Mouse (Mus musculus) left cerebral cortex, postnatal 25 days (tissue): Measurements from ENCODE around the gene Gm4779. TPM values are rescaled to one million over a fixed set of nuclear protein-coding genes. Genes with fewer than 3 reads are reported as not detected.
"Not testable (repeated sequence)": the region's sequence is repeated elsewhere in the genome, so short reads cannot be mapped to it uniquely, and the experiment has no call there.

Experiments used
- DNase-seq, 2 experiments: peaks; one replicate each; pipeline ENCODE4 v3.0.0; 2022; ENCODE audit warnings: low spot score in 2 of 2, mixed read lengths in 1 of 2
- intact Hi-C: fragments of 180-260 bp; cut with DNase I; formaldehyde crosslinking; loops from one replicate; pipeline ENCODE4 v1.15.1; 2025
- total RNA-seq, 2 experiments: library from RNA; stranded (reverse); gene quantifications; 2 replicates each; pipeline ENCODE4 v1.2.3; 2021

Gene Gm4779
- total RNA-seq, result under 1 TPM; 0.21 to 0.44 TPM

- DNase-seq, result no peak
- intact Hi-C loops, result no loop called here
Observed at GRCm38 (mm10) chrX:101794342-101794741, at the start of gene Gm4779, which contains the start of gene 8030474K03Rik. Gm4779 (minus strand) TSS chrX:101794423. 8030474K03Rik (plus strand) TSS chrX:101794656.

GRCm38 (mm10) chrX:101819980-101820379 lies 25.8 kb upstream of the Gm4779 start:
- intact Hi-C loops, DNase-seq: not testable (repeated sequence)

- intact Hi-C loops, result no loop called here
Observed at GRCm38 (mm10) chrX:101819163-101819562, 24.9 kb upstream of the Gm4779 start.

GRCm38 (mm10) chrX:101811750-101812149 lies 17.5 kb upstream of the Gm4779 start:
- intact Hi-C loops, result no loop called here
- no peak for DNase-seq

More at GRCm38 (mm10) chrX:101819163-101819562, 24.9 kb upstream of the Gm4779 start:
- peak; percentile 5 to 13 for DNase-seq

- DNase-seq, result peak in 1 of 2 experiments; percentile 34
- intact Hi-C loops, result loop anchor here (5.0 kb wide), 2 partner anchors 137 to 262 kb away; no protein-coding TSS in a partner anchor
Observed at GRCm38 (mm10) chrX:101805512-101805911, 11.3 kb upstream of the Gm4779 start.

- DNase-seq, result peak; percentile 46 to 47
- intact Hi-C loops, result no loop called here
Observed at GRCm38 (mm10) chrX:101791551-101791950, 2.7 kb downstream of the Gm4779 start.

GRCm38 (mm10) chrX:101772035-101772434 lies 22.2 kb downstream of the Gm4779 start:
- intact Hi-C loops, result loop anchor here (1.0 to 5.0 kb wide), 2 partner anchors 50 to 100 kb away; no protein-coding TSS in a partner anchor
- DNase-seq, result peak; percentile 35 to 63

- intact Hi-C loops, result loop anchor here (5.0 kb wide), 1 partner anchor 98 kb away; no protein-coding TSS in a partner anchor
- DNase-seq, result no peak
Observed at GRCm38 (mm10) chrX:101770307-101770706, 23.9 kb downstream of the Gm4779 start.

- DNase-seq, result no peak
- intact Hi-C loops, result no loop called here
Observed at GRCm38 (mm10) chrX:101769478-101769877, 24.7 kb downstream of the Gm4779 start.

DNA sequence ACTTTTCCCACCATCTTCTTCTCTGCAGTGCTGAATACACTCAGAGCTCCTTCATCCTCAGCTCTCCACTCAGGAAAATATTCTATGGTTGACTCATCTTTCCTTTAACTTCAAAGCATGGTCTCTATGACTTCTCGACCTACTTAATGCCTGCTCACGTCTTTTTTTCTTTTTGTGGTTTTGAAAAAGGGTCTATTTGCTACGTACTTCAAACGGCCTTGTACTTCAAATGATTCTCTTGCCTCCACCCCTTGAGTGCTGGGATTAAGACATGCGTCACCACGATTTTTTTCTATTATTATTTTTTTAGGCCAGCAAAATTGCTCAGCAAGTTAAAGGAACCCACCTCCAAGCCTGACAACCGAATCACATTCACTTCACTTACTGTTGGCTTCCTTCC lies 26.9 kb downstream of the Gm4779 start:
- intact Hi-C loops, result no loop called here

GRCm38 (mm10) chrX:101765111-101765510 lies 29.1 kb downstream of the Gm4779 start:
- intact Hi-C loops, result no loop called here
- peak; percentile 35 to 82 for DNase-seq

More for the DNA sequence above, 26.9 kb downstream of the Gm4779 start:
- no peak for DNase-seq

- DNase-seq, result no peak
- intact Hi-C loops, result no loop called here
Observed at GRCm38 (mm10) chrX:101764621-101765020, 29.6 kb downstream of the Gm4779 start.

DNA sequence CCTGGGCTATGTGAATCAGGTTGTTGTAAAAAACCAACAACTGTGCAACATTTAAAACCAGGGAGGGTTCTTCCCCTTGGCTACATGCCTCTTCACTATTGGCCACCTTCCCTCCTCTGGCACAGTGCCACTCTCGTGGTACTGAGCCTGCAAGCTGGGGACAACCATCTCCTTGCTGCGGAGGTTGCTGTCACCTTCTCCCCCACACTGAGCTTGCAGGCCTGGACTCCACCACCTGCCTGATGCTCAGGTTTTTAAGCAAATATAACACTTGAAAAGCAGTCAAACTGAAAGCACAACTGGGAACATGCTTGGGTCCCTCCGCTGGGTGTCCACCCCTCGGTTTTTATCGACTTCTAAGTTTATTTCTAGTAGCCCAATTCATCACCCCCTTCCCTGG lies 39.7 kb downstream of the Gm4779 start:
- DNase-seq, result peak; percentile 23 to 65
- intact Hi-C loops, result no loop called here

DNA sequence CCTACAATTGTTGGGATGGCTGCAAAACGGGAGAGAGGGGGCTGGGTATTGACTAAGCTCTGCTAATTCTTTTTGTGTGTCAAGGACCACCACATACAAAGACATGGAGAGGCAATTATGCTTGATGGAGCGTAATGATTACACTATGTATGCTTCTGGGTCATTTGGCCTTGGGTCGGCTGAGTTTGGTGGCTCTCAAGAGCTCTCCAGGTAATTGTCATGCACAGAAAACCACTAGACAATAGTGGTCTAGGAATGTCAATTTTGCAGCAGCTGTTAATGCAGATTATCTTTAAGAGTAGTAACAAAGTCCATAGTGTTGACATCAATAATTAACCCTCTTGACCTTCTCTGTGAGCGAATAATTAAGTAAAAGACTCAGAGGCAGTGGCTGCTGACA lies 44.1 kb downstream of the Gm4779 start:
- intact Hi-C loops, result no loop called here
- DNase-seq, result no peak

DNA sequence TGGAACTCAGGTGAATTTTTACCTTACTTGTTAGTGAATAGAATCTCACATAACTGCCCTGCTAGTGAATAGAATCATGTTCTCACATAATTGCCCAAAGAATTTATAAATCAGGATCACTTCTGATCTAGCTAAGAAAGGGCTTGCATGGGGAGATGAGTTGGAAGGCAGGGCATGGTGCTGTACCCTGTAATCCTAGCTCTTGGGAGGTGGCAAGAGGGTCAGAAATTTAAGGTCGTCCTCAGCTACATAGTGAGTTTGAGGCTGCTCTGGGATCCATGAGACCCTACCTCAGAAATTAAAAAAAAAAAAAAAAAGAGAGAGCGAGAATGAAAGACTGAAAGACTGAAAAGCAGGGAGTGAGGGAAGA lies 53.2 kb downstream of the Gm4779 start:
- intact Hi-C loops, result no loop called here
- DNase-seq, result no peak

- intact Hi-C loops, result no loop called here
- DNase-seq, result peak; percentile 50 to 55
Observed at GRCm38 (mm10) chrX:101740335-101741063, 53.7 kb downstream of the Gm4779 start.

Other genes with a start within 250 kb of the Gm4779 start
- gene Ogt, start 154.4 kb downstream of the Gm4779 start, total RNA-seq, result 100 to 1,000 TPM; 212 to 236 TPM
- not detected for gene Cxcr3, start 60.2 kb downstream of the Gm4779 start, total RNA-seq
- not detected for gene 8030474K03Rik, start 233 bp upstream of the Gm4779 start, total RNA-seq
- 10 to 100 TPM; 34.8 to 35.2 TPM for gene Nhsl2, start 55.0 kb upstream of the Gm4779 start, total RNA-seq